Mouse (Mus musculus) mesoderm, embryonic 11.5 days (tissue): ENCODE measurements around the gene Jazf1.
A peak's percentile ranks its signal among the peaks of the same experiment; 100 is the strongest.

ENCODE experiments used
- DNase-seq: peaks from one replicate; pipeline ENCODE4 v3.0.0-alpha.2; 2012; ENCODE audit warnings: low read depth, low spot score

Gene Jazf1

GRCm38 (mm10) chr6:52797252-52797800 is 271.1 kb downstream of the Jazf1 start:
- DNase-seq, result peak; percentile 45

- no peak for DNase-seq
Observed at GRCm38 (mm10) chr6:52796691-52797090, 271.7 kb downstream of the Jazf1 start.

GRCm38 (mm10) chr6:52796035-52796598 is 272.3 kb downstream of the Jazf1 start:
- no peak for DNase-seq

GRCm38 (mm10) chr6:52795029-52795841 is 273.2 kb downstream of the Jazf1 start:
- DNase-seq, result no peak

- no peak for DNase-seq
Observed at GRCm38 (mm10) chr6:52792455-52792854, 276.0 kb downstream of the Jazf1 start.

GRCm38 (mm10) chr6:52790781-52791180 is 277.6 kb downstream of the Jazf1 start:
- DNase-seq, result no peak

GRCm38 (mm10) chr6:52790316-52790715 is 278.1 kb downstream of the Jazf1 start:
- no peak for DNase-seq

GRCm38 (mm10) chr6:52779546-52779945 is 288.9 kb downstream of the Jazf1 start:
- DNase-seq, result no peak

GRCm38 (mm10) chr6:52778523-52778922 is 289.9 kb downstream of the Jazf1 start:
- no peak for DNase-seq

- DNase-seq, result no peak
Observed at GRCm38 (mm10) chr6:52777034-52777433, 291.4 kb downstream of the Jazf1 start.

- DNase-seq, result no peak
Observed at GRCm38 (mm10) chr6:52775956-52776355, 292.5 kb downstream of the Jazf1 start.

- DNase-seq, result no peak
Observed at GRCm38 (mm10) chr6:52775350-52775749, 293.1 kb downstream of the Jazf1 start.

GRCm38 (mm10) chr6:52773132-52773531 is 295.3 kb downstream of the Jazf1 start:
- DNase-seq, result no peak

- DNase-seq, result no peak
Observed at GRCm38 (mm10) chr6:52770789-52771188, 297.6 kb downstream of the Jazf1 start.

- DNase-seq, result no peak
Observed at GRCm38 (mm10) chr6:52765206-52765605, 303.2 kb downstream of the Jazf1 start.

- no peak for DNase-seq
Observed at GRCm38 (mm10) chr6:52752832-52753231, 315.6 kb downstream of the Jazf1 start.

GRCm38 (mm10) chr6:52734630-52735029 is 333.8 kb downstream of the Jazf1 start:
- DNase-seq, result no peak

GRCm38 (mm10) chr6:52730338-52730737 is 338.1 kb downstream of the Jazf1 start:
- peak; percentile 2 for DNase-seq

- peak; percentile 61 for DNase-seq
Observed at GRCm38 (mm10) chr6:52724805-52725439, 343.5 kb downstream of the Jazf1 start.
